In the genomic region with DNA sequence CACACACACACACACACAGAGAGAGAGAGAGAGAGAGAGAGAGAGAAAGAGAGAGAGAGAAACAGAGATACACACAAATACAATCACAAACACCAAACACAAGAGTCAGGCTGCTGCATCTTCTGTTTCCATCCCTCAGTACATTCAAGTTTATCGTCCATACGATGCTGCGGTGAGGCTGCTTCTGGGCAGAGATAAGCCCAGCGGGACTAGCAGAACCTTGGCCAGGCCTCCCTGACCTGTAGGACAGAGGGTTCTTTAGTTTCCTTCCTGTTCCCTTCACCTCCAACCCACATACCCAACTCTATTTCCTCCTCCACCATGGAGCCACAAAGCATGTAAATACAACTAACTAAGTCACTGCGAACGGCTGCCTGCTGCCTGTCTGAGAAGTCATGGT, we compare ENCODE assay signal across 22 mouse cellular contexts. TPM values are rescaled to one million over a fixed set of nuclear protein-coding genes. Genes with fewer than 3 reads are reported as not detected.
DNase-seq lines count a peak whose midpoint lies in the region; ATAC-seq and TF ChIP-seq lines count a peak whose summit lies in the region.
"Had no signal": no experiment of that assay in that cellular context is flagged by ENCODE, and none has a peak within 500 bp of the region (broad histone marks: within the 10 kb centered on the region; RNA-seq: fewer than 3 reads in every experiment).

No protein-coding gene starts in this region.

- DNase-seq in liver, embryonic 13.5 days, result peak; percentile 70
- DNase-seq in c-Kit-positive CD71-positive TER-119-positive erythroid progenitor cells, embryonic 14.5 days (ENCODE audit: low spot score), result no peak
- DNase-seq in kidney, adult 11 months, result no peak
- DNase-seq in gastrocnemius, postnatal 14 days, result no peak
- DNase-seq: adrenal gland, postnatal 36 days; cerebellum, adult 18-20 months; cerebellum, postnatal 14 days; kidney, adult 18-20 months; kidney, postnatal 4 days; lung, postnatal 14 days; right cerebral cortex, postnatal 14 days; spleen, adult 18-20 months; thymus, postnatal 14 days had no signal

- no peak overlapping the region for H3K4me3 ChIP-seq in bone marrow, adult 2 months (replicated peaks; ENCODE audit: control insufficient read depth, low read depth, low read length)
- no peak overlapping the region for H3K4me3 ChIP-seq in liver, embryonic 13.5 days (replicated peaks)
- H3K4me3 ChIP-seq: embryonic facial prominence, embryonic 15.5 days; hindbrain, embryonic 12.5 days; limb, embryonic 10.5 days; midbrain, embryonic 13.5 days had no signal

- peak overlapping the region; percentile 37; the same call in 1 of the 2 replicates for H3K9ac ChIP-seq in liver, embryonic 13.5 days
- H3K9ac ChIP-seq: embryonic facial prominence, embryonic 15.5 days; hindbrain, embryonic 12.5 days; midbrain, embryonic 13.5 days had no signal

- H3K4me1 ChIP-seq in bone marrow, adult 2 months (ENCODE audit: control insufficient read depth, insufficient read depth, low read length), result peaks cover 19% of the 10 kb centered on the region
- peaks cover 83% of the 10 kb centered on the region for H3K4me1 ChIP-seq in liver, embryonic 13.5 days (replicated peaks)
- H3K4me1 ChIP-seq: limb, embryonic 10.5 days; midbrain, embryonic 13.5 days had no signal

- no peak for TF ChIP-seq CTCF in bone marrow, adult 2 months (IDR thresholded peaks at IDR 0.05; ENCODE audit: control insufficient read depth, insufficient read depth, low read length)

- peak overlapping the region; percentile 48 for H3K27ac ChIP-seq in bone marrow, adult 2 months (ENCODE audit: control insufficient read depth, insufficient read depth, low read depth, low read length, poor library complexity)
- H3K27ac ChIP-seq in liver, embryonic 13.5 days, result peak overlapping the region; percentile 100
- H3K27ac ChIP-seq: embryonic facial prominence, embryonic 15.5 days; hindbrain, embryonic 12.5 days; limb, embryonic 10.5 days; midbrain, embryonic 13.5 days had no signal

- H3K27me3 ChIP-seq in liver, embryonic 13.5 days, result no peaks in the 10 kb centered on the region
- H3K27me3 ChIP-seq: embryonic facial prominence, embryonic 15.5 days; hindbrain, embryonic 12.5 days; midbrain, embryonic 13.5 days had no signal

- 18% methylated on average over 6 of the region's 6 CpGs for WGBS in bone marrow, adult 2 months
- WGBS in liver, embryonic 13.5 days (ENCODE audit: insufficient replicate concordance), result 24% methylated on average over 6 of the region's 6 CpGs

- no peak for TF ChIP-seq POLR2A in bone marrow, adult 2 months (IDR thresholded peaks at IDR 0.05; ENCODE audit: borderline replicate concordance, control insufficient read depth, low read depth, low read length)

- peak; percentile 77 for ATAC-seq in erythroid progenitor cell, adult 5-6 weeks (replicated peaks; ENCODE audit: low FRiP score, poor library complexity, severe bottlenecking)
- peak; percentile 80 for ATAC-seq in liver, embryonic 13.5 days (ENCODE audit: low read depth)
- ATAC-seq in megakaryocyte-erythroid progenitor cell, adult 5-6 weeks (replicated peaks; ENCODE audit: low FRiP score, low TSS enrichment, poor library complexity, severe bottlenecking), result peak; percentile 80
- ATAC-seq: CD4-positive, CD25-positive, alpha-beta regulatory T cell, adult 4 months; midbrain, embryonic 13.5 days had no signal

- H3K9me3 ChIP-seq in liver, embryonic 13.5 days (replicated peaks), result peaks cover 4% of the 10 kb centered on the region; the same call in 1 of the 2 replicates
- H3K9me3 ChIP-seq: embryonic facial prominence, embryonic 15.5 days; hindbrain, embryonic 12.5 days; limb, embryonic 10.5 days; midbrain, embryonic 13.5 days had no signal

- H3K36me3 ChIP-seq in liver, embryonic 13.5 days, result 0 out of 2 replicates have a peak, but pooled peaks cover 2% of the 10 kb centered on the region
- H3K36me3 ChIP-seq: embryonic facial prominence, embryonic 15.5 days; hindbrain, embryonic 12.5 days; limb, embryonic 10.5 days; midbrain, embryonic 13.5 days had no signal

- peak overlapping the region; percentile 35 for H3K4me2 ChIP-seq in liver, embryonic 13.5 days
- H3K4me2 ChIP-seq: embryonic facial prominence, embryonic 15.5 days; heart, embryonic 11.5 days; hindbrain, embryonic 12.5 days; midbrain, embryonic 13.5 days had no signal

- intact Hi-C loops in gastrocnemius, postnatal 14 days (cut with DNase I; ENCODE audit: low total_unique reads), result no loop called here

RNA-seq across cellular contexts. Expression of a gene that starts 37.7 kb away (rescaled TPM):
- 88.4 and 115 TPM in 2 replicates for polyA plus RNA-seq in bone marrow, adult 2 months (2011; ENCODE audit: insufficient read depth, insufficient read length, low replicate concordance, missing spikeins)
- 344 and 373 TPM in 2 replicates for total RNA-seq in erythroid progenitor cell, adult 5-6 weeks (2015; ENCODE audit: low replicate concordance)
- 381 and 400 TPM in 2 replicates for total RNA-seq in erythroid progenitor cell, adult 5-6 weeks (2017; ENCODE audit: low replicate concordance)
- 55.6 and 62.5 TPM in 2 replicates for polyA plus RNA-seq in liver, embryonic 13.5 days (2015; fragmentation: Nextera tagmentation; extraction: Ambion mirVana)
- 93.5 and 155 TPM in 2 replicates for total RNA-seq in megakaryocyte-erythroid progenitor cell, adult 5-6 weeks (2014; fragmentation: Nextera tagmentation)
- 84.8 and 102 TPM in 2 replicates for total RNA-seq in megakaryocyte-erythroid progenitor cell, adult 5-6 weeks (2017)
- total RNA-seq in gastrocnemius, postnatal 14 days (2021), result 100 to 1,000 TPM in 1 of 2 experiments, 10 to 100 TPM in 1; 96.7 to 110 TPM
